Mouse (Mus musculus): Measurements from ENCODE around the gene Samd3. TPM values are rescaled to one million over a fixed set of nuclear protein-coding genes. Genes with fewer than 3 reads are reported as not detected.

Samd3 gene
- polyA plus RNA-seq, 1 experiment from 2014 or later = 3.2 TPM

DNA sequence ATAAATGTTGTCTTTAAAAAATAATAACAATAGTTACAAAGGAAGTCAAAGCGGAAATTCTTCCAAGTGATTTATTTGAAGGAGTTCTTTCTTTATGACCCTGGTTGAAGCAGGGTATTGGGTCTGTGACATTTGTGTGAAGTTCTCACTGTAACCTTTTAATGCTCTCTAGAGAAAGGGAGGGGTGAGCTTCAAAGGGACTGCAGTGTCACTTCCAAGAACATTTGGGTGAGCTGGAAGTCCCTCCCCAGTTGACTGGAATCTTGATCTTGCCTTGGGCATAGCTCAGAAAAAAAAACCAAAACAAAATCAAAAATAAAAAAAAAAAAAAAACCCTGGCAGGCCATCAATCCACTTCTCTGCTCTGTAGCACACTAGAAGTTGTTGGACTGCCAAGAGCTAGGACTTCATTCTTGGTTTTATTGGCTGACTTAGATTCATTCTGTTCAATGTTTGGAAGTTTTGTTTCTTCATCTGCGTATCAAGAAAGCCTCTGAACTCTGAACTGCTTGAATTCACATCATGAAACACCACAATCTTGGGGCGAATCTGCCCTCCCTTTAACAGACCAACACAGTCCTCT, 2.7 kb downstream of the Samd3 start:
- Histone ChIP-seq H3K4me2 (ENCODE audit: low read length) (no peak overlapping the region), H3K27me3 (ENCODE audit: control insufficient read depth, insufficient read depth, low read depth, low read length) (no peaks in the 10 kb centered on the region), H3K4me1 (ENCODE audit: control insufficient read depth, insufficient read depth, low read length) (no peaks in the 10 kb centered on the region; the same call in 1 of the 2 replicates), H3K27ac (ENCODE audit: low read length) (no peak overlapping the region), H3K9ac (ENCODE audit: low read depth, low read length) (no peak overlapping the region), H3K4me3 (ENCODE audit: low read depth, low read length) (no peak overlapping the region), H3K36me3 (ENCODE audit: control insufficient read depth, insufficient read depth, low read length) (no peaks in the 10 kb centered on the region), H3K9me3 (replicated peaks; ENCODE audit: control insufficient read depth, low read length, poor library complexity, severe bottlenecking) (no peaks in the 10 kb centered on the region)
- ATAC-seq = no peak
- 89% methylated on average over 3 of the region's 3 CpGs for WGBS

DNA sequence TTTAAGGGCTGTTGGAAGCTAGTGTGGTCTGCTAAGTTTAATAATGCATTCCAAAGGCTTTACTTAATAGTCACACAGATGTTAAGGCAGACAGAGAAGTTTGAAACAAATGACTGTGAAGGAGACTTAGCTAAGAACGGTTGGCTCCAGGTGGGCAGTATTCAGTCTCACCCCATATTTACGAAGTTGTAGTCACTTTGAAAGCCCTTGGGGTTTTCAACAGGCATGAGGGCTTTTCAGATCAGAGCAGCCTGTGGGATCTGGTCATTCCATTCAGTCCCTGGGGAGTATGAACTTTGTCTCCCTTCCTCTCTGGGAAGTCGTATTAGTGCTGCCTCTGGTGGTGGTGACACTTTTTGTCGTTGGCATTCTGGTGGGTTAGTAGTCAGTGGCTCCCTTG, 9.1 kb downstream of the Samd3 start:
- ATAC-seq = no peak
- H3K4me1 ChIP-seq (ENCODE audit: control insufficient read depth, insufficient read depth, low read length) = no peaks in the 10 kb centered on the region

GRCm38 (mm10) chr10:26239090-26239489, 9.6 kb downstream of the Samd3 start:
- H3K4me1 ChIP-seq (ENCODE audit: control insufficient read depth, insufficient read depth, low read length) = no peaks in the 10 kb centered on the region
- H3K4me3 ChIP-seq (ENCODE audit: low read depth, low read length) = no peak overlapping the region
- no peaks in the 10 kb centered on the region for H3K27me3 ChIP-seq (ENCODE audit: control insufficient read depth, insufficient read depth, low read depth, low read length)
- no peak overlapping the region for H3K9ac ChIP-seq (ENCODE audit: low read depth, low read length)
- H3K27ac ChIP-seq (ENCODE audit: low read length) = no peak overlapping the region
- 84% methylated on average over 1 of the region's 1 CpGs for WGBS
- H3K36me3 ChIP-seq (ENCODE audit: control insufficient read depth, insufficient read depth, low read length) = no peaks in the 10 kb centered on the region
- H3K4me2 ChIP-seq (ENCODE audit: low read length) = no peak overlapping the region
- H3K9me3 ChIP-seq (replicated peaks; ENCODE audit: control insufficient read depth, low read length, poor library complexity, severe bottlenecking) = no peaks in the 10 kb centered on the region
- ATAC-seq = no peak

More for the DNA sequence above, 9.1 kb downstream of the Samd3 start:
- Histone ChIP-seq H3K4me3 (ENCODE audit: low read depth, low read length) (no peak overlapping the region), H3K36me3 (ENCODE audit: control insufficient read depth, insufficient read depth, low read length) (no peaks in the 10 kb centered on the region), H3K27ac (ENCODE audit: low read length) (no peak overlapping the region), H3K27me3 (ENCODE audit: control insufficient read depth, insufficient read depth, low read depth, low read length) (no peaks in the 10 kb centered on the region), H3K9me3 (replicated peaks; ENCODE audit: control insufficient read depth, low read length, poor library complexity, severe bottlenecking) (no peaks in the 10 kb centered on the region), H3K4me2 (ENCODE audit: low read length) (no peak overlapping the region), H3K9ac (ENCODE audit: low read depth, low read length) (no peak overlapping the region)
- 52% methylated on average over 4 of the region's 4 CpGs for WGBS

GRCm38 (mm10) chr10:26243203-26243602, 13.7 kb downstream of the Samd3 start:
- Histone ChIP-seq H3K9ac (ENCODE audit: low read depth, low read length) (no peak overlapping the region), H3K36me3 (ENCODE audit: control insufficient read depth, insufficient read depth, low read length) (no peaks in the 10 kb centered on the region), H3K4me1 (ENCODE audit: control insufficient read depth, insufficient read depth, low read length) (no peaks in the 10 kb centered on the region), H3K27me3 (ENCODE audit: control insufficient read depth, insufficient read depth, low read depth, low read length) (no peaks in the 10 kb centered on the region), H3K4me3 (ENCODE audit: low read depth, low read length) (no peak overlapping the region), H3K4me2 (ENCODE audit: low read length) (no peak overlapping the region), H3K27ac (ENCODE audit: low read length) (no peak overlapping the region), H3K9me3 (replicated peaks; ENCODE audit: control insufficient read depth, low read length, poor library complexity, severe bottlenecking) (no peaks in the 10 kb centered on the region)
- 92% methylated on average over 3 of the region's 3 CpGs for WGBS
- ATAC-seq = no peak

- WGBS = 89% methylated on average over 6 of the region's 6 CpGs
- no peak for ATAC-seq
These were observed 15.0 kb downstream of the Samd3 start for GRCm38 (mm10) chr10:26244466-26244865.

GRCm38 (mm10) chr10:26249426-26250165, 20.1 kb downstream of the Samd3 start:
- Histone ChIP-seq H3K27me3 (ENCODE audit: control insufficient read depth, insufficient read depth, low read depth, low read length) (no peaks in the 10 kb centered on the region), H3K4me2 (ENCODE audit: low read length) (no peak overlapping the region), H3K27ac (ENCODE audit: low read length) (no peak overlapping the region), H3K9me3 (replicated peaks; ENCODE audit: control insufficient read depth, low read length, poor library complexity, severe bottlenecking) (no peaks in the 10 kb centered on the region; the same call in 1 of the 2 replicates), H3K4me3 (ENCODE audit: low read depth, low read length) (no peak overlapping the region), H3K4me1 (ENCODE audit: control insufficient read depth, insufficient read depth, low read length) (no peaks in the 10 kb centered on the region), H3K9ac (ENCODE audit: low read depth, low read length) (no peak overlapping the region), H3K36me3 (ENCODE audit: control insufficient read depth, insufficient read depth, low read length) (no peaks in the 10 kb centered on the region)
- ATAC-seq = no peak
- WGBS = 90% methylated on average over 7 of the region's 7 CpGs

More at GRCm38 (mm10) chr10:26244466-26244865, 15.0 kb downstream of the Samd3 start:
- no peak overlapping the region for H3K27ac ChIP-seq (ENCODE audit: low read length)
- H3K4me3 ChIP-seq (ENCODE audit: low read depth, low read length) = no peak overlapping the region
- no peak overlapping the region for H3K4me2 ChIP-seq (ENCODE audit: low read length)
- no peaks in the 10 kb centered on the region for H3K9me3 ChIP-seq (replicated peaks; ENCODE audit: control insufficient read depth, low read length, poor library complexity, severe bottlenecking)
- no peaks in the 10 kb centered on the region for H3K27me3 ChIP-seq (ENCODE audit: control insufficient read depth, insufficient read depth, low read depth, low read length)
- no peaks in the 10 kb centered on the region for H3K4me1 ChIP-seq (ENCODE audit: control insufficient read depth, insufficient read depth, low read length)
- H3K9ac ChIP-seq (ENCODE audit: low read depth, low read length) = no peak overlapping the region
- H3K36me3 ChIP-seq (ENCODE audit: control insufficient read depth, insufficient read depth, low read length) = no peaks in the 10 kb centered on the region

- Histone ChIP-seq H3K9ac (ENCODE audit: low read depth, low read length) (no peak overlapping the region), H3K27me3 (ENCODE audit: control insufficient read depth, insufficient read depth, low read depth, low read length) (no peaks in the 10 kb centered on the region), H3K4me1 (ENCODE audit: control insufficient read depth, insufficient read depth, low read length) (no peaks in the 10 kb centered on the region), H3K4me2 (ENCODE audit: low read length) (no peak overlapping the region), H3K36me3 (ENCODE audit: control insufficient read depth, insufficient read depth, low read length) (no peaks in the 10 kb centered on the region), H3K9me3 (replicated peaks; ENCODE audit: control insufficient read depth, low read length, poor library complexity, severe bottlenecking) (no peaks in the 10 kb centered on the region), H3K27ac (ENCODE audit: low read length) (no peak overlapping the region), H3K4me3 (ENCODE audit: low read depth, low read length) (no peak overlapping the region)
- no peak for ATAC-seq
- 79% methylated on average over 4 of the region's 4 CpGs for WGBS
These were observed 30.4 kb downstream of the Samd3 start for GRCm38 (mm10) chr10:26259908-26260307.

DNA sequence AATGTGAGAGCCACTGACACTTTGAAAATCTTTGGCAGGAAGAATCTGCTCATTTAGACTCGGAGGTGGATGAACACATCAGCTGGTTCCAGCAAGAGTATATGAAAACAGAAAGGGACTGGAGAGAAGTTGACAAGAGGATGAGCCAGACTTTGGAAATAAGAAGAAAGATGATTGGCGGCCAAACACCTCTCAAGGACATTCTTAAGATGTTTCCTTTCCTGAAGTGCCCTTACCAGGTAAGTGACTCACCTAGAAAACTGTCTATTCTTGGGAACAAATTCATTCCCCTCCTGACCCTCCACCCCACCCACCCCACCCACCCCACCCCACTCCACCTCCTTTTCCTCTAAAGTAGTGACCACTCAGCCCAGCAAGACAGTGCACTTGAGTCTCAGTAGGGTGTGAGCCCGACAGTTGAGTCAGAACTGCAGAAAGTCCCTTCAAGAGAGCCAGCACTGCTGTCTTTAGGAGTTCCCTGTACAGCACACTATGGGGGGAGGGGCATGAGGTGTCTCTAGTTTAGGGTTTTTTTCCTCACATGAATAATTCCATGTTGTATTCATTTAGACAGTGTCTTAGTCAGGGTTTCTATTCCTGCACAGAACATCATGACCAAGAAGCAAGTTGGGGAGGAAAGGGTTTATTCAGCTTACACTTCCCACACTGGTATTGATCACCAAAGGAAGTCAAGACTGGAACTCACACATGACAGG, 34.4 kb downstream of the Samd3 start:
- H3K4me1 ChIP-seq (ENCODE audit: control insufficient read depth, insufficient read depth, low read length) = no peaks in the 10 kb centered on the region
- no peak overlapping the region for H3K27ac ChIP-seq (ENCODE audit: low read length)
- no peak for ATAC-seq

DNA sequence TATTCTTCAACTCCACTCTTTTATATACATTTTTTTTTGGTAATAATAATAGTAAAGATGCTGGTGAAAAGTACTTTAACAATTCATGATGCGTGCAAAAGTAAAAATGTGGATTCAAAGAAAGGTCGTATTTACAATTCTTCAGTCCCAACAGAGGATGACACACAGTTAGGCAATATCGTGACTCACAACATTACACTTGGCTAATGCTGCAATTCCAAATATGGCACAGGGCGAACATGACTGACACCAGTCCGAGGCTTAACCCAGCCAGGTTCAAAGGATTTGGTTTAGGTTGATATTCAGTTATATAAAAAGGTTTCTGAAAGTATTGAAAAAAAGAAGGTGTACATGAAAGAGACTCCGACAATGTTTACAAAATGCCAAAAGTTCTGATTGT, 45.9 kb downstream of the Samd3 start:
- no peaks in the 10 kb centered on the region for H3K27me3 ChIP-seq (ENCODE audit: control insufficient read depth, insufficient read depth, low read depth, low read length)
- peaks cover 19% of the 10 kb centered on the region for H3K36me3 ChIP-seq (ENCODE audit: control insufficient read depth, insufficient read depth, low read length)
- WGBS = 96% methylated on average over 6 of the region's 6 CpGs
- H3K9me3 ChIP-seq (replicated peaks; ENCODE audit: control insufficient read depth, low read length, poor library complexity, severe bottlenecking) = no peaks in the 10 kb centered on the region
- no peak overlapping the region for H3K9ac ChIP-seq (ENCODE audit: low read depth, low read length)
- H3K4me3 ChIP-seq (ENCODE audit: low read depth, low read length) = no peak overlapping the region
- no peak overlapping the region for H3K27ac ChIP-seq (ENCODE audit: low read length)
- no peak for ATAC-seq
- H3K4me1 ChIP-seq (ENCODE audit: control insufficient read depth, insufficient read depth, low read length) = no peaks in the 10 kb centered on the region
- H3K4me2 ChIP-seq (ENCODE audit: low read length) = no peak overlapping the region

More for the DNA sequence above, 34.4 kb downstream of the Samd3 start:
- Histone ChIP-seq H3K9ac (ENCODE audit: low read depth, low read length) (no peak overlapping the region), H3K27me3 (ENCODE audit: control insufficient read depth, insufficient read depth, low read depth, low read length) (no peaks in the 10 kb centered on the region), H3K4me2 (ENCODE audit: low read length) (no peak overlapping the region), H3K4me3 (ENCODE audit: low read depth, low read length) (no peak overlapping the region), H3K36me3 (ENCODE audit: control insufficient read depth, insufficient read depth, low read length) (no peaks in the 10 kb centered on the region), H3K9me3 (replicated peaks; ENCODE audit: control insufficient read depth, low read length, poor library complexity, severe bottlenecking) (no peaks in the 10 kb centered on the region)
- WGBS = 70% methylated on average over 3 of the region's 3 CpGs

All from midbrain, embryonic 16.5 days (tissue).